Mouse (Mus musculus): ENCODE results near the gene Scamp5. TPM values are rescaled to one million over a fixed set of nuclear protein-coding genes. Genes with fewer than 3 reads are reported as not detected.

Scamp5 gene
- polyA plus RNA-seq, 1 experiment from 2014 or later, result 6.3 TPM

GRCm38 (mm10) chr9:57404036-57404435, 63.8 kb downstream of the Scamp5 start:
- Histone ChIP-seq H3K9me3 (no peaks in the 10 kb centered on the region), H3K36me3 (no peaks in the 10 kb centered on the region), H3K27me3 (no peaks in the 10 kb centered on the region), H3K4me1 (no peaks in the 10 kb centered on the region), H3K27ac (no peak overlapping the region), H3K9ac (no peak overlapping the region), H3K4me2 (no peak overlapping the region), H3K4me3 (no peak overlapping the region)
- ATAC-seq (ENCODE audit: borderline replicate concordance, extremely low read depth, low FRiP score, low TSS enrichment), result no peak
- WGBS, result 89% methylated on average over 5 of the region's 5 CpGs

- ATAC-seq (ENCODE audit: borderline replicate concordance, extremely low read depth, low FRiP score, low TSS enrichment), result no peak
- Histone ChIP-seq H3K9ac (no peak overlapping the region), H3K27me3 (no peaks in the 10 kb centered on the region), H3K36me3 (no peaks in the 10 kb centered on the region), H3K27ac (no peak overlapping the region), H3K4me2 (no peak overlapping the region), H3K4me3 (no peak overlapping the region), H3K9me3 (no peaks in the 10 kb centered on the region), H3K4me1 (no peaks in the 10 kb centered on the region)
- WGBS, result 65% methylated on average over 15 of the region's 15 CpGs
These were observed 65.3 kb downstream of the Scamp5 start for GRCm38 (mm10) chr9:57402318-57403251.

DNA sequence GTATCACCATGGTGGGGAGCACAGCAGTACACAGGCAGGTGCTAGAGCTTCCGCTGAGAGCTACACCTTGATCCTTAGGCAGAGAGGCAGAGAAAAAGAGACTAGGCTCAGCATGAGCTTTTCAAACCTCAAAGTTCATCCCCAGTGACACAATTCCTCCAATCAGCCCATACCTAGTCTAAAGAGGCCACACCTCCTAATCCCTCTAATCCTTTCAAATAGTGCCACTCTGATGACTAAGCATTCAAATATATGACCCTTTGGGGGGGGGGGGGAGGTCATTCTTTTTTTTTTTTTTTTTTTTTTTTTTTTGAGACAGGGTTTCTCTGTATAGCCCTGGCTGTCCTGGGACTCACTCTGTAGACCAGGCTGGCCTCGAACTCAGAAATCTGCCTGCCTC, 69.1 kb downstream of the Scamp5 start:
- Histone ChIP-seq H3K36me3 (no peaks in the 10 kb centered on the region), H3K4me3 (no peak overlapping the region), H3K9me3 (no peaks in the 10 kb centered on the region), H3K4me2 (no peak overlapping the region), H3K4me1 (no peaks in the 10 kb centered on the region), H3K27ac (no peak overlapping the region), H3K27me3 (no peaks in the 10 kb centered on the region), H3K9ac (no peak overlapping the region)
- ATAC-seq (ENCODE audit: borderline replicate concordance, extremely low read depth, low FRiP score, low TSS enrichment), result no peak
- WGBS, result 98% methylated on average over 2 of the region's 2 CpGs

DNA sequence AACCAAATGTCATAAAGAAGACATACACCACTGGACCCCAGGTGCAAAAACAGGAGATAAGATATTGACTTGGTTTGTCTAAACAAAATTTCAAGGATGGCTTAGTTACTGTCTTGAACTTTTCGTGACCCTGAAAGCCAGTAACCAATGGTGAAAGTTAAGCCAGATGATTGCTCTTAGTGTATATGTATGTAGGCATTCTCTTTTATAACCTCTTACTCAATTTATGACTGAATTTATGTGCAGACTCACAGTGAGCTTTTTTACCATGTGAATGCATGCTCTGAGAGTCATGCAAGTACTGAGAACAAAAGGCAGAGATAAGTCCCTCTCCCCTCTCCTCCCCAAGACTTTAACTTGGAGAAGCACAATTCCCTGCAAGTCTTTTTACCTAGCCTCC, 75.0 kb downstream of the Scamp5 start:
- Histone ChIP-seq H3K27me3 (no peaks in the 10 kb centered on the region), H3K36me3 (no peaks in the 10 kb centered on the region), H3K4me1 (no peaks in the 10 kb centered on the region), H3K4me3 (no peak overlapping the region), H3K4me2 (no peak overlapping the region), H3K27ac (no peak overlapping the region), H3K9ac (no peak overlapping the region), H3K9me3 (no peaks in the 10 kb centered on the region)
- ATAC-seq (ENCODE audit: borderline replicate concordance, extremely low read depth, low FRiP score, low TSS enrichment), result no peak
- 51% methylated on average over 1 of the region's 1 CpGs for WGBS

Other genes starting within 250 kb of the Scamp5 start
- not detected in 2 replicates for gene Trcg1, start 231.5 kb downstream of the Scamp5 start, polyA plus RNA-seq (2015; fragmentation: Nextera tagmentation; extraction: Ambion mirVana)
- gene 1700017B05Rik, start 205.4 kb downstream of the Scamp5 start, polyA plus RNA-seq (2015; fragmentation: Nextera tagmentation; extraction: Ambion mirVana), result 19.5 and 21.7 TPM in 2 replicates
- 24.9 and 27.5 TPM in 2 replicates for gene Ppcdc, start 27.9 kb downstream of the Scamp5 start, polyA plus RNA-seq (2015; fragmentation: Nextera tagmentation; extraction: Ambion mirVana)
- 2.2 and 2.9 TPM in 2 replicates for gene Rpp25, start 36.0 kb upstream of the Scamp5 start, polyA plus RNA-seq (2015; fragmentation: Nextera tagmentation; extraction: Ambion mirVana)
- 516 and 522 TPM in 2 replicates for gene Cox5a, start 53.2 kb upstream of the Scamp5 start, polyA plus RNA-seq (2015; fragmentation: Nextera tagmentation; extraction: Ambion mirVana)
- 23.1 and 23.2 TPM in 2 replicates for gene Fam219b, start 69.5 kb upstream of the Scamp5 start, polyA plus RNA-seq (2015; fragmentation: Nextera tagmentation; extraction: Ambion mirVana)
- 39.8 and 46.3 TPM in 2 replicates for gene Mpi, start 84.7 kb upstream of the Scamp5 start, polyA plus RNA-seq (2015; fragmentation: Nextera tagmentation; extraction: Ambion mirVana)
- gene Scamp2, start 92.9 kb upstream of the Scamp5 start, polyA plus RNA-seq (2015; fragmentation: Nextera tagmentation; extraction: Ambion mirVana), result 60.9 and 61.2 TPM in 2 replicates
- gene Ulk3, start 121.4 kb upstream of the Scamp5 start, polyA plus RNA-seq (2015; fragmentation: Nextera tagmentation; extraction: Ambion mirVana), result 11.6 and 16.0 TPM in 2 replicates
- gene Cplx3, start 138.2 kb upstream of the Scamp5 start, polyA plus RNA-seq (2015; fragmentation: Nextera tagmentation; extraction: Ambion mirVana), result not detected in 2 replicates
- gene Lman1l, start 152.7 kb upstream of the Scamp5 start, polyA plus RNA-seq (2015; fragmentation: Nextera tagmentation; extraction: Ambion mirVana), result not detected in 2 replicates
- 22.7 and 25.9 TPM in 2 replicates for gene Csk, start 185.6 kb upstream of the Scamp5 start, polyA plus RNA-seq (2015; fragmentation: Nextera tagmentation; extraction: Ambion mirVana)
- not detected in 2 replicates for gene Cyp1a2, start 215.6 kb upstream of the Scamp5 start, polyA plus RNA-seq (2015; fragmentation: Nextera tagmentation; extraction: Ambion mirVana)
- gene Cyp1a1, start 219.9 kb upstream of the Scamp5 start, polyA plus RNA-seq (2015; fragmentation: Nextera tagmentation; extraction: Ambion mirVana), result 0.11 and 0.14 TPM in 2 replicates
- gene Edc3, start 240.5 kb upstream of the Scamp5 start, polyA plus RNA-seq (2015; fragmentation: Nextera tagmentation; extraction: Ambion mirVana), result 34.0 and 35.8 TPM in 2 replicates